Mouse (Mus musculus) lung, postnatal 36 days (tissue): ENCODE data around the gene Pon2.

Experiments
- DNase-seq: peaks from one replicate; pipeline ENCODE4 v3.0.0; 2022; ENCODE audit warnings: mixed read lengths

Gene Pon2

GRCm38 (mm10) chr6:5222080-5222479 lies 76.2 kb downstream of the Pon2 start:
- DNase-seq = no peak

- no peak for DNase-seq
Measured at GRCm38 (mm10) chr6:5218190-5218589, 80.1 kb downstream of the Pon2 start.
